ENCODE assay signal across 17 mouse cellular contexts in the genomic region with DNA sequence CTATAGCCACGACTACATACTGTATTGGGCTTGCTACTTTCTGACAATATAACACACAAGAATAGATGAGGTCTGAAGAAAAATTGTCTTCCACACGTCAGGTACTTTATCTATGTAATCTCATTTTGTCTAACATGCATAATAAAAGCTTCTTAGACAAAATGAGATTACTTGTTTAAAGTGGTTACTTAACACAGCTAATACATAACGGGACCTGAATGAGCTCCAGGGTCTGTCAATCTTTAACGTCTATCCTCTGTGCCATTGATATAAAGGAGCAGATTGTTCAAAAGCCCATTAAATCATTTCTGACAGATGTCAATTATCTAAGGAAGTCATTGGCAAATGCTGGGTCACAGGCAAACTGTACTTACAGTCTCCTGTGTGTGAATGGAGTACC. TPM values are rescaled to one million over a fixed set of nuclear protein-coding genes. Genes with fewer than 3 reads are reported as not detected.
"Had no signal": no experiment of that assay in that cellular context is flagged by ENCODE, and none has a peak within 500 bp of the region (broad histone marks: within the 10 kb centered on the region; RNA-seq: fewer than 3 reads in every experiment).

No protein-coding gene starts in this region.

- DNase-seq: retina, postnatal 1 day; right cerebral cortex, adult 18-20 months; right cerebral cortex, postnatal 14 days; right cerebral cortex, postnatal 25 days; right cerebral cortex, postnatal 4 days; spleen, adult 18-20 months; thymus, adult 18-20 months; thymus, adult 2 months; thymus, postnatal 14 days; thymus, postnatal 25 days; thymus, postnatal 36 days; thymus, postnatal 4 days had no signal

- H3K27ac ChIP-seq: neural tube, embryonic 15.5 days; stomach, embryonic 15.5 days; stomach, postnatal 0 days had no signal

- H3K27me3 ChIP-seq: neural tube, embryonic 15.5 days; stomach, embryonic 15.5 days had no signal

- H3K4me3 ChIP-seq: neural tube, embryonic 15.5 days; stomach, embryonic 15.5 days had no signal

- H3K9me3 ChIP-seq: neural tube, embryonic 15.5 days; stomach, embryonic 15.5 days had no signal

- H3K36me3 ChIP-seq: neural tube, embryonic 15.5 days; stomach, embryonic 15.5 days had no signal

- H3K4me1 ChIP-seq: neural tube, embryonic 15.5 days; stomach, embryonic 15.5 days had no signal

- H3K9ac ChIP-seq: neural tube, embryonic 15.5 days; stomach, embryonic 15.5 days had no signal

- H3K4me2 ChIP-seq: neural tube, embryonic 15.5 days; stomach, embryonic 15.5 days had no signal

RNA-seq across cellular contexts. Expression of gene Trhde, which starts 36.2 kb away (rescaled TPM):
- total RNA-seq: neutrophil, adult 5-6 weeks had no signal
- polyA plus RNA-seq: spleen, adult 2 months had no signal
